ENCODE assay signal across 8 mouse cellular contexts in genomic region chr13:79027877-79028760, GRCm38 (mm10).
DNase-seq lines count a peak whose midpoint lies in the region; ATAC-seq and TF ChIP-seq lines count a peak whose summit lies in the region.

No protein-coding gene starts in this region.

- H3K4me3 ChIP-seq in kidney, adult 2 months (ENCODE audit: insufficient read depth, low read depth, low read length): no peak overlapping the region
- no peak overlapping the region for H3K4me3 ChIP-seq in kidney, embryonic 16.5 days (ENCODE audit: low read length)
- H3K4me3 ChIP-seq in G1E (ENCODE audit: low read depth, low read length): no peak overlapping the region

- H3K27me3 ChIP-seq in kidney, adult 2 months (replicated peaks; ENCODE audit: control insufficient read depth, insufficient read depth, low read length): no peaks in the 10 kb centered on the region
- H3K27me3 ChIP-seq in kidney, embryonic 16.5 days (ENCODE audit: insufficient read depth, low read length): no peaks in the 10 kb centered on the region
- no peaks in the 10 kb centered on the region; the same call in 1 of the 2 replicates for H3K27me3 ChIP-seq in G1E (ENCODE audit: insufficient read depth, low read length)

- H3K27ac ChIP-seq in kidney, adult 2 months (ENCODE audit: insufficient read depth, low read depth, low read length): no peak overlapping the region
- H3K27ac ChIP-seq in kidney, embryonic 16.5 days (ENCODE audit: low read length): no peak overlapping the region

- intact Hi-C loops in heart, postnatal 10 days (cut with DNase I): loop anchor here (5.0 to 10.0 kb wide), 3 partner anchors 383 to 1046 kb away; no protein-coding TSS in a partner anchor

- TF ChIP-seq CTCF in kidney, adult 2 months (conservative IDR thresholded peaks at IDR 0.05; ENCODE audit: insufficient read depth, insufficient read length, low read depth, low read length): peak; percentile 39
- no peak for TF ChIP-seq CTCF in G1E (IDR thresholded peaks at IDR 0.05; ENCODE audit: low read depth, low read length)

- no peaks in the 10 kb centered on the region for H3K4me1 ChIP-seq in kidney, adult 2 months (ENCODE audit: control insufficient read depth, insufficient read depth, low read length)
- peaks cover 5% of the 10 kb centered on the region for H3K4me1 ChIP-seq in kidney, embryonic 16.5 days (ENCODE audit: insufficient read depth, low read length)
- no peaks in the 10 kb centered on the region for H3K4me1 ChIP-seq in G1E (ENCODE audit: insufficient read depth, low read depth, low read length)

- no peaks in the 10 kb centered on the region for H3K9me3 ChIP-seq in kidney, embryonic 16.5 days (ENCODE audit: low read length)
- H3K9me3 ChIP-seq in G1E (replicated peaks): no peaks in the 10 kb centered on the region

- H3K9ac ChIP-seq in kidney, embryonic 16.5 days (replicated peaks; ENCODE audit: low read length): no peak overlapping the region

- peak; percentile 4 for DNase-seq in kidney, adult 2 months
- DNase-seq in G1E (ENCODE audit: low spot score): no peak
- DNase-seq in cerebellum, postnatal 14 days: peak; percentile 55 to 70
- peak; percentile 25 to 50 for DNase-seq in heart, postnatal 10 days
- DNase-seq in left cerebral cortex, adult 18-20 months (ENCODE audit: low spot score in 2 of 2): peak; percentile 39 to 45
- peak; percentile 45 to 51 for DNase-seq in right cerebral cortex, adult 2 months (ENCODE audit: low spot score in 2 of 2)

- H3K4me2 ChIP-seq in kidney, embryonic 16.5 days (replicated peaks; ENCODE audit: low read depth, low read length): no peak overlapping the region

- no peak; the same call in 1 of the 2 replicates for ATAC-seq in kidney, embryonic 16.5 days (ENCODE audit: low FRiP score, low TSS enrichment)
- ATAC-seq in G1E (ENCODE audit: extremely low read depth, insufficient number of reproducible peaks, low FRiP score, poor library complexity, severe bottlenecking): 0 out of 2 replicates have a peak, but pooled peaks have one; percentile 28
- no peak for ATAC-seq in megakaryocyte-erythroid progenitor cell, adult 5-6 weeks (replicated peaks; ENCODE audit: low FRiP score, low TSS enrichment, poor library complexity, severe bottlenecking)

- WGBS in kidney, adult 2 months: 50% methylated on average over 4 of the region's 4 CpGs
- 55% methylated on average over 4 of the region's 4 CpGs for WGBS in kidney, embryonic 16.5 days

- H3K36me3 ChIP-seq in kidney, adult 2 months (ENCODE audit: control insufficient read depth, insufficient read depth, low read length): no peaks in the 10 kb centered on the region
- H3K36me3 ChIP-seq in kidney, embryonic 16.5 days (ENCODE audit: insufficient read depth, low read length): no peaks in the 10 kb centered on the region
- H3K36me3 ChIP-seq in G1E (replicated peaks): no peaks in the 10 kb centered on the region

- TF ChIP-seq POLR2A in kidney, adult 2 months (IDR thresholded peaks at IDR 0.05; ENCODE audit: low read depth, low read length): no peak
